Mouse (Mus musculus): ENCODE results near the gene Socs3.

Gene Socs3

GRCm38 (mm10) chr11:117983770-117984169 is 13.9 kb upstream of the Socs3 start:
- Histone ChIP-seq H3K27me3 (ENCODE audit: insufficient read depth, low read length) (no peaks in the 10 kb centered on the region), H3K4me1 (replicated peaks; ENCODE audit: low read depth, low read length) (peaks cover 83% of the 10 kb centered on the region), H3K4me3 (replicated peaks; ENCODE audit: low read length) (no peak overlapping the region), H3K36me3 (ENCODE audit: insufficient read depth, low read length) (no peaks in the 10 kb centered on the region), H3K9me3 (ENCODE audit: low read length) (no peaks in the 10 kb centered on the region)
- TF ChIP-seq NANOG (IDR thresholded peaks at IDR 0.05; ENCODE audit: borderline replicate concordance, low read length) (no peak), CTCF (conservative IDR thresholded peaks at IDR 0.05; ENCODE audit: low read length) (no peak), POU5F1 (IDR thresholded peaks at IDR 0.05; ENCODE audit: borderline replicate concordance, low read length) (no peak)

GRCm38 (mm10) chr11:117982426-117982825 is 12.6 kb upstream of the Socs3 start:
- TF ChIP-seq POU5F1 (IDR thresholded peaks at IDR 0.05; ENCODE audit: borderline replicate concordance, low read length) = no peak
- TF ChIP-seq CTCF (conservative IDR thresholded peaks at IDR 0.05; ENCODE audit: low read length) = no peak
- no peak for TF ChIP-seq NANOG (IDR thresholded peaks at IDR 0.05; ENCODE audit: borderline replicate concordance, low read length)
- peaks cover 81% of the 10 kb centered on the region for H3K4me1 ChIP-seq (replicated peaks; ENCODE audit: low read depth, low read length)
- no peak overlapping the region; the same call in 1 of the 2 replicates for H3K4me3 ChIP-seq (replicated peaks; ENCODE audit: low read length)
- no peaks in the 10 kb centered on the region for H3K36me3 ChIP-seq (ENCODE audit: insufficient read depth, low read length)
- no peaks in the 10 kb centered on the region for H3K27me3 ChIP-seq (ENCODE audit: insufficient read depth, low read length)
- no peaks in the 10 kb centered on the region for H3K9me3 ChIP-seq (ENCODE audit: low read length)

- no peaks in the 10 kb centered on the region for H3K9me3 ChIP-seq (ENCODE audit: low read length)
- H3K27me3 ChIP-seq (ENCODE audit: insufficient read depth, low read length) = no peaks in the 10 kb centered on the region
- H3K4me1 ChIP-seq (replicated peaks; ENCODE audit: low read depth, low read length) = peaks cover 94% of the 10 kb centered on the region
- peak overlapping the region; percentile 23; the same call in 1 of the 2 replicates for H3K4me3 ChIP-seq (replicated peaks; ENCODE audit: low read length)
- no peaks in the 10 kb centered on the region for H3K36me3 ChIP-seq (ENCODE audit: insufficient read depth, low read length)
- no peak for TF ChIP-seq CTCF (conservative IDR thresholded peaks at IDR 0.05; ENCODE audit: low read length)
- TF ChIP-seq POU5F1 (IDR thresholded peaks at IDR 0.05; ENCODE audit: borderline replicate concordance, low read length) = no peak
- TF ChIP-seq NANOG (IDR thresholded peaks at IDR 0.05; ENCODE audit: borderline replicate concordance, low read length) = no peak
Measured at GRCm38 (mm10) chr11:117979388-117979787, 9.5 kb upstream of the Socs3 start.

- Histone ChIP-seq H3K27me3 (ENCODE audit: insufficient read depth, low read length) (no peaks in the 10 kb centered on the region), H3K4me3 (replicated peaks; ENCODE audit: low read length) (peak overlapping the region; percentile 35; the same call in 1 of the 2 replicates)
Measured at GRCm38 (mm10) chr11:117977694-117978360, 8.0 kb upstream of the Socs3 start.

GRCm38 (mm10) chr11:117976081-117976582 is 6.3 kb upstream of the Socs3 start:
- TF ChIP-seq POU5F1 (IDR thresholded peaks at IDR 0.05; ENCODE audit: borderline replicate concordance, low read length) (no peak; the same call in 1 of the 2 replicates), NANOG (IDR thresholded peaks at IDR 0.05; ENCODE audit: borderline replicate concordance, low read length) (peak; percentile 10; the same call in 1 of the 2 replicates), CTCF (conservative IDR thresholded peaks at IDR 0.05; ENCODE audit: low read length) (no peak)
- H3K36me3 ChIP-seq (ENCODE audit: insufficient read depth, low read length) = no peaks in the 10 kb centered on the region
- H3K4me3 ChIP-seq (replicated peaks; ENCODE audit: low read length) = peak overlapping the region; percentile 73
- H3K27me3 ChIP-seq (ENCODE audit: insufficient read depth, low read length) = no peaks in the 10 kb centered on the region
- H3K4me1 ChIP-seq (replicated peaks; ENCODE audit: low read depth, low read length) = peaks cover 94% of the 10 kb centered on the region
- H3K9me3 ChIP-seq (ENCODE audit: low read length) = no peaks in the 10 kb centered on the region

More at GRCm38 (mm10) chr11:117977694-117978360, 8.0 kb upstream of the Socs3 start:
- H3K4me1 ChIP-seq (replicated peaks; ENCODE audit: low read depth, low read length) = peaks cover 94% of the 10 kb centered on the region
- no peak for TF ChIP-seq CTCF (conservative IDR thresholded peaks at IDR 0.05; ENCODE audit: low read length)
- no peak for TF ChIP-seq POU5F1 (IDR thresholded peaks at IDR 0.05; ENCODE audit: borderline replicate concordance, low read length)
- no peaks in the 10 kb centered on the region for H3K9me3 ChIP-seq (ENCODE audit: low read length)
- no peaks in the 10 kb centered on the region for H3K36me3 ChIP-seq (ENCODE audit: insufficient read depth, low read length)

- peak overlapping the region; percentile 73 for H3K4me3 ChIP-seq (replicated peaks; ENCODE audit: low read length)
- peaks cover 2% of the 10 kb centered on the region; the same call in 1 of the 2 replicates for H3K27me3 ChIP-seq (ENCODE audit: insufficient read depth, low read length)
- peaks cover 95% of the 10 kb centered on the region for H3K4me1 ChIP-seq (replicated peaks; ENCODE audit: low read depth, low read length)
- TF ChIP-seq CTCF (conservative IDR thresholded peaks at IDR 0.05; ENCODE audit: low read length) (no peak), POU5F1 (IDR thresholded peaks at IDR 0.05; ENCODE audit: borderline replicate concordance, low read length) (no peak), NANOG (IDR thresholded peaks at IDR 0.05; ENCODE audit: borderline replicate concordance, low read length) (peak; percentile 83)
- H3K36me3 ChIP-seq (ENCODE audit: insufficient read depth, low read length) = no peaks in the 10 kb centered on the region
- no peaks in the 10 kb centered on the region for H3K9me3 ChIP-seq (ENCODE audit: low read length)
Measured at GRCm38 (mm10) chr11:117975211-117975967, 5.5 kb upstream of the Socs3 start.

- no peak for TF ChIP-seq CTCF (conservative IDR thresholded peaks at IDR 0.05; ENCODE audit: low read length)
- TF ChIP-seq POU5F1 (IDR thresholded peaks at IDR 0.05; ENCODE audit: borderline replicate concordance, low read length) = no peak
- no peak for TF ChIP-seq NANOG (IDR thresholded peaks at IDR 0.05; ENCODE audit: borderline replicate concordance, low read length)
- Histone ChIP-seq H3K36me3 (ENCODE audit: insufficient read depth, low read length) (no peaks in the 10 kb centered on the region), H3K9me3 (ENCODE audit: low read length) (no peaks in the 10 kb centered on the region), H3K4me3 (replicated peaks; ENCODE audit: low read length) (peak overlapping the region; percentile 55), H3K27me3 (ENCODE audit: insufficient read depth, low read length) (peaks cover 2% of the 10 kb centered on the region; the same call in 1 of the 2 replicates), H3K4me1 (replicated peaks; ENCODE audit: low read depth, low read length) (peaks cover 93% of the 10 kb centered on the region)
Measured at GRCm38 (mm10) chr11:117974327-117975125, 4.7 kb upstream of the Socs3 start.
